Mouse (Mus musculus) testis, adult 2 months (tissue): Measurements from ENCODE around the gene Pigc.

ENCODE experiments used
- CTCF ChIP-seq: fragments of 200-500 bp; IDR thresholded peaks from 2 replicates; pipeline ENCODE4 v1.5.1; 2012; ENCODE audit warnings: low read depth, mild to moderate bottlenecking, inconsistent platforms, low read length, moderate library complexity; ENCODE audit not compliant: control insufficient read depth, insufficient read depth, insufficient replicate concordance
- POLR2A ChIP-seq: fragments of 200-500 bp; IDR thresholded peaks from 2 replicates; pipeline ENCODE4 v1.6.1; 2012; ENCODE audit warnings: low read depth, mild to moderate bottlenecking, inconsistent platforms, low read length, moderate library complexity; ENCODE audit not compliant: control insufficient read depth

GRCm38 (mm10) chr1:161992389-161992788 lies 23.4 kb downstream of the Pigc start:
- no peak for TF ChIP-seq POLR2A
- TF ChIP-seq CTCF = no peak
